Mouse (Mus musculus) forebrain, embryonic 11.5 days (tissue): ENCODE measurements at regions not wholly inside any gene's neighbourhood (a gene's known extent, or its start where the extent isn't known, plus 50 kb on each side); places are given as distances from the start of the nearest gene placed in this dataset.

ENCODE experiments used
- ATAC-seq: fragments of 200-750 bp; cut with Nextera tagmentation; replicated peaks from 2 replicates; pipeline ENCODE4 v1.8.0; 2017; ENCODE audit warnings: moderate TSS enrichment; ENCODE audit not compliant: low FRiP score
- DNase-seq: peaks from one replicate; pipeline ENCODE4 v3.0.0-alpha.2; 2017; ENCODE audit warnings: low spot score
- H3K27ac ChIP-seq: fragments of 300-500 bp; sonication (generic); 2 replicates; pipeline ENCODE4 v1.5.1; 2014; ENCODE audit warnings: low read depth, low read length
- H3K27me3 ChIP-seq: fragments of 300-500 bp; sonication (generic); 2 replicates; pipeline ENCODE4 v1.6.1; 2014; ENCODE audit warnings: mild to moderate bottlenecking, low read length, mixed read lengths; ENCODE audit not compliant: control insufficient read depth, insufficient read depth
- H3K36me3 ChIP-seq: fragments of 300-500 bp; sonication (generic); 2 replicates; pipeline ENCODE4 v1.6.1; 2014; ENCODE audit warnings: mild to moderate bottlenecking, low read length, moderate library complexity, mixed read lengths; ENCODE audit not compliant: control insufficient read depth, insufficient read depth
- H3K4me1 ChIP-seq: fragments of 300-500 bp; sonication (generic); replicated peaks from 2 replicates; pipeline ENCODE4 v1.6.1; 2014; ENCODE audit warnings: low read length, mixed read lengths; ENCODE audit not compliant: control insufficient read depth, insufficient read depth
- H3K4me2 ChIP-seq: fragments of 300-500 bp; sonication (generic); 2 replicates; pipeline ENCODE4 v1.6.1; 2014; ENCODE audit warnings: low read depth, mild to moderate bottlenecking, low read length, moderate library complexity, mixed read lengths; ENCODE audit not compliant: severe bottlenecking
- H3K4me3 ChIP-seq: fragments of 300-500 bp; sonication (generic); 2 replicates; pipeline ENCODE4 v1.5.1; 2014; ENCODE audit warnings: low read depth, low read length
- H3K9ac ChIP-seq: fragments of 300-500 bp; sonication (generic); 2 replicates; pipeline ENCODE4 v1.6.1; 2014; ENCODE audit warnings: low read length
- H3K9me3 ChIP-seq: fragments of 300-500 bp; sonication (generic); 2 replicates; pipeline ENCODE4 v1.6.1; 2016; ENCODE audit warnings: low read length, mixed read lengths; ENCODE audit not compliant: control insufficient read depth
- WGBS: fragments of 180-500 bp; shearing (Covaris S2); extraction: QIAGEN DNeasy Blood & Tissue Kit; methylation state at CpG from one replicate; pipeline ENCODE4 v1.1.7; 2014; 5-methylcytosine and 5-hydroxymethylcytosine counted together

- Histone ChIP-seq H3K9ac (no peak overlapping the region), H3K4me2 (no peak overlapping the region), H3K36me3 (no peaks in the 10 kb centered on the region), H3K4me3 (no peak overlapping the region), H3K27me3 (no peaks in the 10 kb centered on the region), H3K4me1 (no peaks in the 10 kb centered on the region), H3K27ac (no peak overlapping the region), H3K9me3 (no peaks in the 10 kb centered on the region; the same call in 1 of the 2 replicates)
- WGBS, result 91% methylated on average over 4 of the region's 4 CpGs
- DNase-seq (no peak), ATAC-seq (no peak)
These were observed 146.8 kb downstream of the Ktn1 start for GRCm38 (mm10) chr14:47795062-47795461.

- Histone ChIP-seq H3K9ac (no peak overlapping the region), H3K9me3 (no peaks in the 10 kb centered on the region; the same call in 1 of the 2 replicates), H3K36me3 (no peaks in the 10 kb centered on the region), H3K4me3 (no peak overlapping the region), H3K4me2 (no peak overlapping the region), H3K27ac (no peak overlapping the region), H3K27me3 (no peaks in the 10 kb centered on the region), H3K4me1 (no peaks in the 10 kb centered on the region)
- ATAC-seq (no peak), DNase-seq (no peak)
- 90% methylated on average over 3 of the region's 3 CpGs for WGBS
These were observed 150.0 kb downstream of the Ktn1 start for GRCm38 (mm10) chr14:47798203-47798602.

GRCm38 (mm10) chr14:47799564-47799963 lies 151.3 kb downstream of the Ktn1 start:
- H3K4me1 ChIP-seq, result no peaks in the 10 kb centered on the region
- DNase-seq, result no peak
- no peak overlapping the region for H3K27ac ChIP-seq
- H3K36me3 ChIP-seq, result no peaks in the 10 kb centered on the region
- no peak overlapping the region for H3K4me2 ChIP-seq
- H3K4me3 ChIP-seq, result no peak overlapping the region
- H3K9me3 ChIP-seq, result no peaks in the 10 kb centered on the region; the same call in 1 of the 2 replicates
- H3K27me3 ChIP-seq, result no peaks in the 10 kb centered on the region
- WGBS, result 81% methylated on average over 2 of the region's 2 CpGs
- no peak overlapping the region for H3K9ac ChIP-seq
- ATAC-seq, result no peak

DNA sequence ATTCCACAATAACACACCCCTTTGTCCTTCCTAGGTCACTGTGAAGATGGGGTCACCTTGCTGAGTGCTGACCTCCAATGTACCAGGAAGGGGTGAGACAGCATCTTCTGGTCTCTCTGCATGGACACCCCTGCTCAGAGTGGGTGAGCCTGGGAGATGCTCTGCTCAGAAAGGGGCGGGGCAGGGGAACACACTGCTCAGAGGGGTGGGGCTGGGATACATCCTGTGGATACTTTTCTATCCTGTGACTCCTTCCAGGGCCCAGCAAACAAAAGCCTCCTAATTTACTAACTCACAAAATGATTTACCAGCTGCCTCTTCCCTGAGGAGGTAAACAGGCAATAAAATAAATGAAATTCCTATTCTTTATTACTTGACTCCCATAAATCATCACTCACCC lies 157.0 kb downstream of the Ktn1 start:
- Histone ChIP-seq H3K4me1 (peaks cover 9% of the 10 kb centered on the region; the same call in 1 of the 2 replicates), H3K9ac (no peak overlapping the region), H3K27ac (no peak overlapping the region), H3K4me3 (no peak overlapping the region), H3K36me3 (no peaks in the 10 kb centered on the region), H3K4me2 (no peak overlapping the region), H3K9me3 (no peaks in the 10 kb centered on the region), H3K27me3 (no peaks in the 10 kb centered on the region)
- peak; percentile 58; the same call in 1 of the 2 replicates for ATAC-seq
- no peak for DNase-seq
- WGBS, result 82% methylated on average over 1 of the region's 1 CpGs

- Histone ChIP-seq H3K4me1 (peaks cover 9% of the 10 kb centered on the region; the same call in 1 of the 2 replicates), H3K27ac (no peak overlapping the region), H3K4me3 (no peak overlapping the region), H3K27me3 (no peaks in the 10 kb centered on the region), H3K9ac (no peak overlapping the region), H3K36me3 (no peaks in the 10 kb centered on the region), H3K9me3 (no peaks in the 10 kb centered on the region), H3K4me2 (no peak overlapping the region)
- DNase-seq, result no peak
- WGBS, result 17% methylated on average over 9 of the region's 9 CpGs
- ATAC-seq, result peak; percentile 94
These were observed 157.7 kb downstream of the Ktn1 start for GRCm38 (mm10) chr14:47805771-47806535.

DNA sequence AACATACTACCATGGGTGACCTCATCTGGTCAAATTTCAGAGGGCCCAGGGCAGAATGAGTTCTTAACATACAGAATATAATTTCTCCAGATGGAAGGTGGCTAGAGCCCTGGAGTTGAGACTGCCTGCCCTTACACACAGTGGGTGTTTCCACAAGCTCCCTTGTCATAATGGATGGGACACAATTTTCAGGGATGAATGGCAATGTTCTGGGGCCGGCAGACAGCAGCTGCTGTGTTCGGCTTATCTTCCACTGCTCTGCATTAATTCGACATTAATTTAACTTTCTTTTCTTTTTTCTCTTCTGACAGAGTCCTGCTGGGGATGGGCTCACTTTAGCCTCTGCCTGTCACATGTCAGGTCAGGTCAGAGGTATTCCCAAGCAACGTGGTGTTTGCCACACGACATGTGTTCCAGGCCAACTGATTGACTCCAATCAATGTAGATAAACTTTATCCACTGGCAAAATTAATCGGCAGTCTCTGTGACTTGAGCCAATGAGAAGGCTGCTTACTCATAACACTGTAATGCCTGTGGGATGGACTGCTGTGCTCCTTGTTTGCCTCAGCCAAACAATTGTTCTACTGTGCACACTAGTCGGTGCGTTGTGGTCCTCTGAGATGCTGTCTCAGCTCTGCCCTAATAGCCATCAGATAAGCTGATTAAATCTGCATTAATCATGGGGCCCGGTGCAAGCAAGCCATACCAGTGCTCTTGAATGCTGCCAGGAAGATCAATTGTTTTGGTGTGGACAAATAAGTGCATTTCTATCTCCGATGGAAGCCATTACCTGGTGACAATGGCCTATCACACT lies 160.1 kb downstream of the Ktn1 start:
- no peak overlapping the region for H3K4me2 ChIP-seq
- DNase-seq, result no peak
- no peaks in the 10 kb centered on the region for H3K9me3 ChIP-seq
- H3K36me3 ChIP-seq, result no peaks in the 10 kb centered on the region
- WGBS, result 48% methylated on average over 10 of the region's 10 CpGs
- no peaks in the 10 kb centered on the region for H3K27me3 ChIP-seq
- H3K9ac ChIP-seq, result no peak overlapping the region
- ATAC-seq, result peak; percentile 44; the same call in 1 of the 2 replicates
- H3K4me1 ChIP-seq, result peaks cover 9% of the 10 kb centered on the region; the same call in 1 of the 2 replicates
- no peak overlapping the region for H3K4me3 ChIP-seq
- H3K27ac ChIP-seq, result no peak overlapping the region

- no peak overlapping the region for H3K9ac ChIP-seq
- no peak overlapping the region for H3K4me2 ChIP-seq
- no peak overlapping the region for H3K4me3 ChIP-seq
- 81% methylated on average over 3 of the region's 3 CpGs for WGBS
- H3K36me3 ChIP-seq, result no peaks in the 10 kb centered on the region
- DNase-seq, result no peak
- no peak overlapping the region for H3K27ac ChIP-seq
- H3K27me3 ChIP-seq, result no peaks in the 10 kb centered on the region
- H3K9me3 ChIP-seq, result no peaks in the 10 kb centered on the region
- H3K4me1 ChIP-seq, result no peaks in the 10 kb centered on the region
- no peak for ATAC-seq
These were observed 170.0 kb downstream of the Ktn1 start for GRCm38 (mm10) chr14:47818224-47818623.

GRCm38 (mm10) chr14:47818641-47819040 lies 170.4 kb downstream of the Ktn1 start:
- H3K27me3 ChIP-seq, result no peaks in the 10 kb centered on the region
- no peak overlapping the region for H3K4me3 ChIP-seq
- no peaks in the 10 kb centered on the region for H3K9me3 ChIP-seq
- no peak for DNase-seq
- no peak overlapping the region for H3K9ac ChIP-seq
- no peaks in the 10 kb centered on the region for H3K4me1 ChIP-seq
- H3K4me2 ChIP-seq, result no peak overlapping the region
- no peak overlapping the region for H3K27ac ChIP-seq
- no peak for ATAC-seq
- H3K36me3 ChIP-seq, result no peaks in the 10 kb centered on the region
- 69% methylated on average over 3 of the region's 3 CpGs for WGBS
